Mouse (Mus musculus): ENCODE results near the gene Car6.

The Car6 gene

GRCm38 (mm10) chr4:150201232-150201631 lies at the start of gene Car6:
Gene Car6 (minus strand): TSS chr4:150201332.
- DNase-seq, result no peak

GRCm38 (mm10) chr4:150249731-150250270 lies 48.7 kb upstream of the Car6 start:
- DNase-seq, result no peak

DNA sequence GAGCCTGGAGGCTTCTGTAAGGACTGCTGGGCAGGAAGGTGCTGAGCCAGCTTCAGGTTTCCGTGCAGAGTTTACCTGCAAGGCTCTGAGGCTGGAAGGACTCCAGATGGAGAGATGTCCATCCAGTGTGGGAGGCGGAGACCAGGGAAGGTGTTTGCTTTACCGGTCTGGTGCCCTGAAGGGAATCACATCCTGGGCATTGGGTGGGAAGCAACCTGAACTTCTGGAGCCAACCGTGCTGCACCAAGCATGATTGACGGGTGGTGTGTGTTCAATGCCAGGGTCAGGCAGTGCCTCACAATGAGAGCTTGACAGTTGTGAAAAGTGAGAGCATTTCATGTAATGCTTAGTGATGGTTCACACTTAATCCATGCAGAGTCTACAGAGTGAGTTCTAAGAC lies 47.8 kb upstream of the Car6 start:
- DNase-seq, result no peak

GRCm38 (mm10) chr4:150248009-150248408 lies 46.9 kb upstream of the Car6 start:
- peak; percentile 58 for DNase-seq

DNA sequence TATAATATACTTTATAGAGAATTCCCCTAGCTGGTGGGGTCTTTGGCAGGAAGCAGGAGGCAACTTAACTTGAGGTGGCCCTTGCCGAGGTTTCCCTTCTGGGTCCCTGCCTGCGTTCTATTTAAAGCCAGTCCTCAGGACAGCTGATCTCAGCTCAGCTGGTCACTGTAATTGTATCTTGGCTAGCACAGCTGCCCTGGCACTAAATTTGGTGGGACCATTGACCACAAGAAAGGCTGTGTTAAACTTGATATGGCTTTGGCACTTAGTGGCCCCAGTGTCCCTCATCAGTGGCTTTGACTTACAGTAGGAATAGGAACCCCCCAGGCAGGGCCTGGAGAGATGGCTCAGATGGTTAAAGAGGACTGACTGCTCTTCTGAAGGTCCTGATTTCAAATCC lies 44.7 kb upstream of the Car6 start:
- no peak for DNase-seq

DNA sequence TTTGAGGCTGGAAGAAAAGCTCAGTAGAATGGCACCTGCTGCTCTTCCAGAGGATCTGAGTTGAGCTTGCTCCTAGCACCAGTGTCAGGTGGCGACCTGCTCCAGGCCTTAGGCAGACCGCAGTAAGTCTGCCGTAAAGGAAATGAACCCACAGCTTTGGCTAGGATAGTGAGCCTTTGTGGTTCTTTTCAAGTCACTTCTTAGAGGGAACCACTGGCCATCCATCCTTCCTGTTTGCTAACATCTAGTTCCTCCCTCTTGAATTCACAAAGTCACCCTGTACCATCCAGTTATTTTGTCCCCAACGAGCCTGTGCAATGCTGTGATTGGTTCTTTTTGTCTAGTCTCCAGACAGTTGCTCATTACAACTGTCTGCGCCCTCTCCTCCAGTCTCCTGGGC lies 41.6 kb upstream of the Car6 start:
- DNase-seq, result no peak

DNA sequence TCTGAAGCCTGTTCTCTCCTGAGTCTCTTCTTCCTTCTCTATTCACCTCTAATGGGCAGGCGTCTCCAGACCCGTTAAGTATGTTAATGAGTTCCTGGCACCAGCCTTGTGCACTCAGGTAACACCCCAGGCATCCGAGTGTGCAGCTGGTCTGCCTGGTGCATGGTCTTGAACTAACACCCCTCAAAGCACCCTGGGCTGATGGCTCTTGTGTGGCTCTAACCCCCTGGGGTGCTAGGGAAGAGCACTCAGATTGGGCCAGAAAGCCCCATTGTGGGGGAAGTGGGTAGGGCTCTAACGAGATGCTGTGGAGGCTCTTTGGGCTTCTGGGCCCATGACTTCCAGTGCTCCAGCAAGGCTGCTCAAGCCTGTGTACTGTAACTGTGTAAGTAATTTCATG lies 40.6 kb upstream of the Car6 start:
- DNase-seq, result no peak

- no peak for DNase-seq
Measured at GRCm38 (mm10) chr4:150240381-150240886, 39.3 kb upstream of the Car6 start.

DNA sequence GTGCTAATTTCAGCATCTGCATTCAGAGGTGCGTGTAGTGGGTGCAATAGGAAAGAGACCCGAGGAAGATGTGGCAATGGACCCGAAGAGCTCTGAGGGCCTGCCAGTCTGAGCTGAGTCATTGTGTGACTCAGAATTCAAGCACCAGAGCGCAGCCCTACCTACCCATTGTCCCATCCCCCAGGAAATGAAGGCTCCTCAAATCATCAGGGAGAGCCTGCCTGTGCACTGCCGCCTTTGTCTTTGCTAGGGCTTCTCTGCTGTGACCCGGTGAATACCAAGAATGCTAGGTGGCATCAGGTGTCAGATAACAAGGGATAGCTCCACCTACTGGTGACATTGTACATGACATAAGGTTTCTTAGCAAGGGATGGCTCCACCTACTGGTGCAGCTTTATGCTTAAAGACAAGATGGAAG lies 38.8 kb upstream of the Car6 start:
- peak; percentile 47 for DNase-seq

DNA sequence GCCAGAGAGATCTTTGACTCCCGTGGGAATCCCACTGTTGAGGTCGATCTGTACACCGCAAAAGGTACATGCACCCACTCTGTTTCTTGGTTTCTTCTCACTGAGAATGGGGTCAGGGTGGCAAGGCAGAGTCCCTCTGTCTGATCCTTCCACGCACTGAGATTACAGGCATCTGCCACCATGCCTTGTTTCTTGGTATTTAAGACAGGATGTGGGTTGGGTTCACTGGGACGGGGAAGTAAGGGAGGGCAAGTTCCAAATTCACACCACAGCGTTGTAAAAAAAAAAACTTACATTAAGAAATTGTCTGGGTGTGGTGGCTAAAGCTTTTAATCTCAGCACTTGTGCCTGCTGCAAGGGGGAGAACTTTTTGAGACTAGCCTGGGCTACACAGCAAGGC lies 38.4 kb upstream of the Car6 start:
- no peak for DNase-seq

GRCm38 (mm10) chr4:150239087-150239480 lies 38.0 kb upstream of the Car6 start:
- no peak for DNase-seq

DNA sequence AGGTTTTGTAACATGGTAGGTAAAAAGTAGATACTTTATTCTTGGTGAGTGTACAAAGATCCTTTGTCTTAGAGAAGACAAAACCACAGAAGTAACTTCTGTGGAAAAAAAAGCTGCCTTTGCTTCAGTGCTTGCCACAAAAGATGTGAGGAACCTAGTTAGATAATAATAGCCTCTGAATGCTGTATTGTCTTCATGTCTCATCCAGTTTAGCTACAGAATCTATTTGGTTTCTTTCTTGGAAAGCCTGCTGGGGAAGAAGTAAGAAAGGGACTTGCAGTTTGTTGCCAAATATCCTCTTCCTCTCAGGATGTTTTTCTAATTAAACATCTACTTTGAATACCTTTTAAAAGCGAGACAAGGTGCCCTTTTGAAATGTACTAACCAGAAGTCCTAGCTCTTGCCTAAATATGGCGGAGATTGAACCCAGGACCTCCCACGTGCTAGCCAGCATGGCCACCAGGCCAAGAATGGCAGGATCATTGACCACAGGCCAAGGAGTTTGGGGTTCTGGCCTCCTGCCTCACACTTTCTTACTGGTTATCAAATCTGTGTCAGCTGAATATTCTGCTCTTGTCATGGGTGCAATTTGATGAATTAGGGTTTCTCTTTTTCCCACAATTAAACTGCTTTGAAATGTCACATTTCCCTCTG lies 37.4 kb upstream of the Car6 start:
- DNase-seq, result no peak

DNA sequence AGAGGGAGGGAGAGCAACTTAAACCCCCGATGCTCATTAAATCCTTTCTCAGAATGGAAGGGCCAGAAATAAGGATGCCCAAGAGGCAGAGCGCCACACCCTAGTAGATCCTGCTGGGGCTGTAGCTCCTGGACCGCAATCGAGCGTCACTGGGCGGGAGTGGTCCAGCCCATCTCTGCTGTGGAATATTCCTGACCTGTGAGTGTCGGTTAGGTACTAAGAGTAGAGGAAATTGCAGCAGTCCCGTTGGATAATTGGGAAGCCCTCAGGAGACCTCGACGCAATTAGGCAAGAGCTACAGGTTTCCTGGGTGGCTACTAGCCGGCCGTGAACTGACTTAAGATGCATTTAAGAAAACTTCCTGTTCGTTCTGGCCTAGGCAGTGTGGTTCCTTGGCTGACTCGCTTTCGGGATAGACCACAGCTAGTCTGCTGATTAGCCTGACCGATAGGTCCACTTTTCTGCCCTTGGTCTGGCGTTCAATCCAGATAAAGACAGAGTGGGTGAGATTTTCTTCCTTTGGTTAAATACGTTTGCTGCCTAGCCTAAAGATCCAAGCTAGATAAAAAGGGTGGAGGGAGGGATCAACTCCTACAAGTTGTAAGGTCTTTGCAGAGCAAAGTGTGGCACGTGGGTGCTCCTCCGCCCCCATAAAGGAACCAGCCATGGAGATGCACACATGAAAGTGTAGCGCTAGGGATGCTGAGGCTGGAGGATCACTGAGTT lies 36.7 kb upstream of the Car6 start:
- no peak for DNase-seq

DNA sequence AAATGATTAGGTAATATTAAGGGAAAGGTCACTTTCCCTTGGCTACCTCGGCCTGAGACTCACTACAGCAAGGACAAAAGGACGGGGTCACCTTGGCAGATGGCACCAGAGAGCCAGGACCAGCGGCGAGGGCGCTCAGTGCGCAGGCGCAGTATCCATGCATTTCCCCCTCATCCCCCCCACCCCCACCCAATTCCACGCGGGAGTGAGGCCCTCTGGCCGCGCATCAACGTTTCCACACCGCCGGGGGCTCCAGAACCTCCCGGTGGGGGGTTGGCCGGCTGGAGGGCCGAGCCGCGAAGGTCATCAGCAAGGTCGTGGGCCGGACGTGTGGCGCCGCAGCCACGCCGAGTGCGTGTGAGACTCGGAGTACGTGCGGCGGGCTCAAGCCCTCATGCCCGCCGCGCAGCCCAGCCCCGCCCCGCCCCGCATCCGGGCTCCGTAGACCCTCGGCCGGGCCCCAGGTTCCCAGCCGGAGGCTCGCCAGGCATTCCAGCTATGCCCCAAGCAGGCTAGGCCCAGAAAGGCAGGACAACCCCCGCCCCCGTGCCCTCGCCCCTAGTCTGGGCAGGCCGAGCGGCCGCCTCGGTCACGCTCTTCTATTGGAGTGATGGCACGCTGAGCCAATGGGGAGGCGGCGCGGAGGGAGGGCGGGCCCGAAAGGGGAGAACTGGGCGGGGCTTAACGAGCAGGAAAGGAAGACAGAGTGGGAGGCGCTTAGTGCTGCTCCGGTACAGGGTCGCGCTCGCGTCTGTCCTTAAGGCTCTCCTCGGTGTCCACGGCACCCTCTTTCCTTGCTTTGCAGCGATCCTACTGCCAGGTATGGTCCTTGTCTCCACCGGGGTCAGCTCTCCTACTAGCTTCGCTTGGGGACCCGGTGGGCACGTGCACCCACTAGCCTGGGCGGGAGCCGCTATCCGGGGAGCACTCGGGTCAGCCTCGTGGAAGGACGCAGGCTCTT lies 35.7 kb upstream of the Car6 start, which contains the start of gene Eno1:
Gene Eno1, plus strand, starts transcription at position 201 of the 961 bp plus-strand sequence.
- peak; percentile 92 for DNase-seq

DNA sequence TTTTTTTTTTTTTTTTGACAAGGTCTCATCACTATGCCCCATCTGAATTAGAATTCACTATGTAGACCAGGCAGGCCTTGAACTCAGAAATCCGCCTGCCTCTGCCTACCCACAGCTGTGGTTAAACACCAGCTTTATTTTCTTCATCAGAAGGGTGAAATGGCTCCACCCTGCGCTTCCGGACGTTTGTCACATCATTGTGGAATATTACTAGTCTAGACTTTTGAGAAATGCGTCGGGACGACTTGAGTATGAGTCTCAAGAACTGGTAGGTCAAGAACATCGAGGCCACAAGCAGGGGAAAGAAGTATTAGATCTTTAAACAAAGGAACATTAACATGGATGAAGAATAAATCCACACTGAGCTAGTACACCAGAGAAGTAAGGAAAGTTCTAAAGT lies 34.9 kb upstream of the Car6 start:
- no peak for DNase-seq

DNA sequence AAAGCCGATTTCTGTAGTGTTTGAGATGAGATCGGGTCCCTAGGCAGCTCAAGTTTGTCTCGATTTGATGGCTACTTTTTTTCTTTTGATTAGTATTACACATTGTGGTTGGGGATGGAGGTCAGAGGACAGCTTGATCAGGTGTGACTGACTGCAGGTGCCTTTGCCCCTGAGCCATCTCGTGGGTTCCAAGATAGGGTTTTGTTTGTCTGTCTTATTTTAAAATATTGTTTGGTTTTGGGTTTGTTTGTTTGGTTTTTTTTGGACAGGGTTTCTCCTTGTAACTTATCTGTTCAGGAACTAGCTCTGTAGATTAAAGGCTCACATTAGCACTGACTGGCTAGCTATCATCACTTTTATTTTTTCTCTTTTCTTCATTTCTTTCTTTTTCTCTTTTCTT lies 34.5 kb upstream of the Car6 start:
- DNase-seq, result no peak

DNA sequence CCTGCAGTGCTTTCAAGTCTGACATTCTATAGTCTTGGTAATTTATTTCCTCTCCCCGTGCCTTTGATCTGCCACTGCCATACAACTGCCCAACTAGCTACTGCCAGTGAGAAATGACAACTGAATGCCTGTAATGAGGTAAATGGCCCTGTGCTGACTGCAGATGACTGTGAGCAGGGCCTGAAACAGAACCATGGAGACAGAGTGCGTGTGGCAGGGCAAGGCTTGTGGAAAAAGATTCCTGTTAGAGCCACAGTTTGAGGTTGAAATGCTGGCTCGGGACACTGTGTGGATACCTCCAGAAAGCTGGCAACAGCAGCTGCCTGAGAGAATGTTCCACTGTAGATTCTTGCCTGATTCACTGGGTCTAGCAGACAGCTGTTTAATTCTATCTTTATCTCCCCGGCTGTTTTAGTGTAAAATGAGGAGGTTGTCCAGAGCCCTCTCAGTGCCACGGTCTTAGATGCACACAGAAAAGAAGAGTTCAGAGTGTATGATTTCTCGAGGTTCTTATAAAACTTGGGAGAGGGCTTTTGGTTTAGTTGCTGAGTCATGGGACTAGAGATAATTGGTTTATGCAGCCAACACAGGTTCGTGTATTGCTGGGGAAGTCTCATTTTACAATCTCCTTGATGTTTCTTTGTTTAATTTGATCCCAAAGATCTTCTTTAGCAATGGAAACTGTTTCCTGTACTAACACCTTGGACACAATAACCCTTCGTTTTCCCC lies 33.6 kb upstream of the Car6 start:
- peak; percentile 29 for DNase-seq

DNA sequence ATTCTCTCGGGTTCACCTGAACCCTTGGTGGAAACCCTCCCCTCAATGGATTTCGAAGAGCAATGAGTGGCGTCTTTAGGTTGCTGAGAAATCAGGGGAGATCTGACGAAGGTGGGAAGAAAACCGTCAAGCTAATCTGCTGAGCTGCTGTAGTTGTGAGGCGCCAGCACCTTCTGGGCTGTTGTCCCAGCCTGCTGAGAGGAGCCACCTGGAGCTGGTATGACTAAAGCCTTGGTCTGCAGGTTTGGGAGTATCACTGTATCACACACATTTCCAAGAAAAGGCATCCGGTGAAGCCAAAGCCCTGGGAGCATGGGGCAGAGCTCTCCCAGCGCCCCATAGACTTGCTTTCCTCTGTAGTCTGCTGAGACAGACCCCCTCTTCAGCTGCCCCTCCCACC lies 30.7 kb upstream of the Car6 start:
- peak; percentile 62 for DNase-seq

DNA sequence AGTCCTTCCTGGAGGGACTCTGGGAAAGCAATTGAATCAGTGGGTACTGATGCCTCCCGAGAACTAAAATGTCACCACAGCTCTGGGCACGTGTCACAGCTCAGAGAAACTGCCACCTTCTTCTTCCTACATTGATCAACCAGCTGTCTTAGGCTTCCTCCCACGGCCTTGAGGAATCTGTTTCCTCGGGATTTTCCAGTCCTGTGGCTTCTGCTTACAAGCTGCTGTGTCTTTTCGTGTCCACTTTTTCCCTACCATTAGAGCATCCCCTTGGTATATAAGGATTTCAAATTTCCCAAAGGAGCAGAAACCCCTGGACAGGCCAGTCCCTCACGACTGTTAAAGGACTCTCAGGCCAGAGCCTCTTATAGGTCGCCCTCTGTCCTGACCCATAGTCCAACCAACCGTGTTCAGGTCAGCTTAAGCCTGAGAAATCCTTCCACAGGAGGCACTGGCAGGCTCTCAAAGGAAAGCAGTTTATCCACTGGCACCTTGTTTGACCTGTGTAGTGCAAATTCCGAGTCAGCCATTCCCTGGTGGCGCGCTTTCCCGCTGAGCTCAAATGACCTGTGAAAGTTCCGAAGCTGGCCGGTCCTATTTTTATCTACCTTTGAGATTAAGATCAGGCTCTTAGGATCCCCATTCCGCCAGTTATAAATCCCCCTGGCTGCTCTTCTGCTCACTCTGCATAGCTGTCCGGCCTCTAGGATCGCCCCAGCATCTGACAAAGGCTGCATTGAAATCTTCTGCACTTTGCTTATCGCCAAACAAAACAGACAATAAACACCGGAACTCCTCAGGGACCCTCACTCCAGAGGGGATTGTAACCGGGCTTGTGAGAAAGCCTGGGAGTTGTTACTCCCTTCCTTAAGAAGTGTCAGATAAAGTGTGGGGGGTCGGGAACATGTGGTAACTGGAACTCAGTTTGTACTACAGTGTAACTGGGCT lies 29.6 kb upstream of the Car6 start:
- DNase-seq, result peak; percentile 68

- no peak for DNase-seq
Measured at GRCm38 (mm10) chr4:150229747-150230390, 28.7 kb upstream of the Car6 start.

Data from right cerebral cortex, postnatal 25 days (tissue).